Mouse (Mus musculus): ENCODE data around the gene Gm2004.
"Not testable (repeated sequence)": the region's sequence is repeated elsewhere in the genome, so short reads cannot be mapped to it uniquely, and the experiment has no call there.

Gm2004 gene

GRCm38 (mm10) chr2:176149725-176150124, at the start of gene Gm2004:
Gene Gm2004 (minus strand): TSS chr2:176149825.
- not testable (repeated sequence) for DNase-seq (ENCODE audit: low spot score)
